Mouse (Mus musculus): ENCODE data around the gene Kcnmb1.
A peak's percentile ranks its signal among the peaks of the same experiment; 100 is the strongest.

- peak; percentile 67; the same call in 1 of the 2 replicates for TF ChIP-seq CTCF (IDR thresholded peaks at IDR 0.05; ENCODE audit: extremely low read depth, insufficient read depth, insufficient read length, insufficient replicate concordance)
- TF ChIP-seq POLR2A (IDR thresholded peaks at IDR 0.05; ENCODE audit: low read depth, low read length) = no peak
These were observed 39.3 kb downstream of the Kcnmb1 start for GRCm38 (mm10) chr11:34001938-34002592.
